Mouse (Mus musculus): ENCODE results near the gene Trim25. TPM values are rescaled to one million over a fixed set of nuclear protein-coding genes. Genes with fewer than 3 reads are reported as not detected.
"Not testable (repeated sequence)": the region's sequence is repeated elsewhere in the genome, so short reads cannot be mapped to it uniquely, and the experiment has no call there.

Trim25 gene
- total RNA-seq, 2 experiments from 2014 or later: 3.7 to 3.9 TPM

DNA sequence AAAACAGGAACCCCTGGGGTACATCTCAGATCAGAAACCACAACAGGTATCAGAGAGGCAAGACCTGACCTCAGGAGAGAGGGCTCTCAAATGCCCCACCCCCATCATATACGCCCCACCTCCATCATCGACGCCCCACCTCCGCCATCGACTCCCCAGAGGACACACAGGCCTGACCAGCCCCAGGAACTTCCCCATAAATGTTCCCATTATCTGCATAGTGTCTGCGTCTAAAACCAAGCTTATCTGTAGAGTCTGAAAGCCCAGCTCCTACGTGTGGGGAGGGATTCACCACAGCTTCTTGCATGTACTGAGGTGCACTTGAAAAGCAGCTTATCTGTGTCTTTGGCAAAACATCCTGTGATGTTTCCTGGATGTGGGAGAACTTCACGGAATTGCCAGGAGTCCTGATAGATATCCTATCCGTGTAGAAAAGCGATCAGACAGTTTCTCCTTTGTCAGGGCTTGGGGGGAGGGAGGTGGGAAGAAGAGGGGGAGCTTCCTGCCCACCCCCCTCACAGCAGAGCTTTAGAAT lies 29.8 kb downstream of the Trim25 start:
- H3K27ac ChIP-seq: no peak overlapping the region
- TF ChIP-seq CTCF (IDR thresholded peaks at IDR 0.05): no peak
- no peak for DNase-seq (ENCODE audit: extremely low spot score in 1 of 2, low spot score in 2 of 2)
- intact Hi-C loops (cut with DNase I): no loop called here
- H3K4me3 ChIP-seq: no peak overlapping the region

DNA sequence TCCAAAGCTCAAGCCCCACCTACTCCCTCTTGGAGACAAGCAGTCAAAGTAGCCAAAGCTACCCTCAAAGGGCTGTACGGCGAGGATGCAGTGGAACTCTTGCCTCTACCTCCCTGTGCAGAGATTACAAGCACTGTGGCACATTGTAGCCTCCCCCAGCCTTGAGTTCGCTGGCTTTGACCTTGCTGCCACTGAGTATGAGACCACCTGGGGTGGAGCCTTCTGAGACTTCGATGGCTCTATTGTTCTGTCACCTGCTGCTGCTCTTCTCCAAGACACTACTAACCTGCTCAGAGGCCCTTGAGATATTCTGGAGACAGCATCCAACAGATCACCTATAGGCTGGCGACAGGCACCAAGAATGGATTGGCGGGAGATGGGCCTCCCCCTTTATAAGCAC lies 31.4 kb downstream of the Trim25 start:
- Histone ChIP-seq H3K4me3 (no peak overlapping the region), H3K27ac (no peak overlapping the region)
- no peak for TF ChIP-seq CTCF (IDR thresholded peaks at IDR 0.05)
- intact Hi-C loops (cut with DNase I): no loop called here
- no peak for DNase-seq (ENCODE audit: extremely low spot score in 1 of 2, low spot score in 2 of 2)

DNA sequence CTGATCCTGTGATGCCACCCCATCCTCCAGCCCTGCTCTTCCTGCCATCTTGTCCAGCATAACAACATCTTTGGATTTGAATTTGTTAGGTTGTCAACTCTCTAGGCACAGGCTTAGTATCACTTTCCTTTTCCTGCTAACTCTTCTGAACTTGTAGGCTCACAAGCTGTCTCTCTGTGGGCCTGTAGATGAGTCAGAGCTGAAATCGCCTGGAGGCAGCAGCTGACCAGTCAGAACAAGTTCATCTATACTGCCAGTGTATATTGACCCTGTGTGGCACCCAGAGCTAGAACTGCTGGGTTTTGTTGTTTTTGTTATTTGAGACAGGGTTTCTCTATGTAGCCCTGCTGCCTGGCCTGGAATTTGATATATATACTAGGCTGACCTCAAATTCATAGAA lies 32.0 kb downstream of the Trim25 start:
- no peak overlapping the region for H3K27ac ChIP-seq
- intact Hi-C loops (cut with DNase I): no loop called here
- no peak for TF ChIP-seq CTCF (IDR thresholded peaks at IDR 0.05)
- DNase-seq (ENCODE audit: extremely low spot score in 1 of 2, low spot score in 2 of 2): no peak
- no peak overlapping the region for H3K4me3 ChIP-seq

DNA sequence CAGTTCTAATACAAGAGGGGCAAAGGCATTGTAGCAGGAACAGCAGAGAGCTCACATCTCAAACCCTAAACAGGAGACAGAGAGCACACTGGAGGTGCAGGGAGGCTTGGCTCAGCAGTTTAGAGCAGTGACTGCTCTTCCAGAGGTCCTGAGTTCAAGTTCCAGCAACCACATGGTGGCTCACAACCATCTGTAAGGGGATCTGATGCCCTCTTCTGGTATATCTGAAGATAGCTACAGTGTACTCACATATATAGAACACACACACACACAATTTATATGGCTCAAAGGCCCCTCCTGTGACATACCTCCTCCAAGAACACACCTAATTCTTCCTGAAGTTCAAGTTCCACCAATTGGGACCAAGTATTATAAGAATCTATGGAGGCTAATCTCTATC lies 35.4 kb downstream of the Trim25 start:
- intact Hi-C loops (cut with DNase I): no loop called here

DNA sequence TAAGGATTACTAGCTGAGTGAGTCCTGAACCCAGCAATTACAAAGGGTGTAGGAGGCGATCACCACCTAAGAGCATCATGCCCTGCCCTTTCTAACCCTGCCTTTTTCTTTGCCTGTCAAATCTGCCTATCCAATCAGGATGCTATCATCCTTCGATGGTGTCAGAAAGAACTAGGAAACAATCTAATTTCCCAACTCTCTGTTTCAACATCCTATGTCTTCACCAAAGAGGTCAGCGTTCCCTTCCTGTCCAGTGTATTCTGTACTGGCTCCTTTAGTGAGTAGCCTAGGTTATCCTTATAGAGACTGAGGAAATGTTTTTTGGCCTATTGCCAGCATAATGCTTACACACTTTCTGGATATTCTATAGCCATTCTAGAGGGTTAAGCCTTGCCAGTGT lies 36.4 kb downstream of the Trim25 start:
- no peak for TF ChIP-seq CTCF (IDR thresholded peaks at IDR 0.05)
- no peak for DNase-seq (ENCODE audit: extremely low spot score in 1 of 2, low spot score in 2 of 2)
- H3K27ac ChIP-seq: no peak overlapping the region
- no peak overlapping the region for H3K4me3 ChIP-seq
- intact Hi-C loops (cut with DNase I): no loop called here

More for the DNA sequence above, 35.4 kb downstream of the Trim25 start:
- no peak overlapping the region for H3K4me3 ChIP-seq
- H3K27ac ChIP-seq: no peak overlapping the region
- TF ChIP-seq CTCF (IDR thresholded peaks at IDR 0.05): peak; percentile 18
- no peak for DNase-seq (ENCODE audit: extremely low spot score in 1 of 2, low spot score in 2 of 2)

DNA sequence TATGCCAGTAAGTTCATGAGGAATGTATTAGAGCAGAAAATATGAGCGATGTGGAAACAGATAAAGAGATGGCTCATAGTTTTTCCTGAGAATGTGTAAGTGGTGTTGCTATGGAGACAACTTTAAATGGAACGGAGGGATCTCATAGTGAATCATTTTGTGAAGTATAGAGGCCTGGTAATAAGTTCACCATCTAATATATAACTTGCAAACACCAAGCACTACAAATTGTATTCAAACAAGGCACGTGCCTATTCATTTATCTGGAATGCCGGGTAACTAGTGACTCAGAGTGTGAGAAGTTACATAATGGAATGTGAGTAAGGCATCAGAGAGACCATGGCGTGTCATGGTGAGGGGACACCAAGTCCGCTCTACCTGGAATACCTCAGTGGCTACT lies 39.3 kb downstream of the Trim25 start:
- DNase-seq (ENCODE audit: extremely low spot score in 1 of 2, low spot score in 2 of 2): no peak
- Histone ChIP-seq H3K27ac (no peak overlapping the region), H3K4me3 (no peak overlapping the region)
- no peak for TF ChIP-seq CTCF (IDR thresholded peaks at IDR 0.05)
- intact Hi-C loops (cut with DNase I): loop anchor here (2.0 kb wide), 1 partner anchor 46 kb away; no protein-coding TSS in a partner anchor

DNA sequence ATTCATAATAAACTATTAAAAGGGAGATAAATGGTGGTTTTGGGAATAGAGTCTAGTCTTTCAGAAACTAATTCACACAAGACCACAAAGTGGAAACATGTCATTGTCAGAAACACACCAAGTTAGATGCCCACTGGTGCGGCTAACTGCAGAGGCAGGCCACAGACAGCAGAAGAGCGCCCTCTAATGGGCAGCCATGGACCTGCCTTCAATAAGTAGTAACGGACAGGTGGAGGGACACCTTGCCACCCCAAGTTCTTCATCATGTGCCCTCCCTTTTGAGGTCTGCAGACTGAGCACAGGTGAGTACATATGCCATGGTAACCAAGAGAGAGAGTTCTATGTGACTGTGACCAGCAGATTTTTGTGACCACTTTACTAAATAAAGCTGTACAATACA lies 40.1 kb downstream of the Trim25 start:
- Histone ChIP-seq H3K4me3 (no peak overlapping the region), H3K27ac (no peak overlapping the region)
- TF ChIP-seq CTCF (IDR thresholded peaks at IDR 0.05): peak; percentile 92
- intact Hi-C loops (cut with DNase I): loop anchor here (2.0 kb wide), 1 partner anchor 47 kb away; no protein-coding TSS in a partner anchor
- peak; percentile 37 to 60 for DNase-seq (ENCODE audit: extremely low spot score in 1 of 2, low spot score in 2 of 2)

DNA sequence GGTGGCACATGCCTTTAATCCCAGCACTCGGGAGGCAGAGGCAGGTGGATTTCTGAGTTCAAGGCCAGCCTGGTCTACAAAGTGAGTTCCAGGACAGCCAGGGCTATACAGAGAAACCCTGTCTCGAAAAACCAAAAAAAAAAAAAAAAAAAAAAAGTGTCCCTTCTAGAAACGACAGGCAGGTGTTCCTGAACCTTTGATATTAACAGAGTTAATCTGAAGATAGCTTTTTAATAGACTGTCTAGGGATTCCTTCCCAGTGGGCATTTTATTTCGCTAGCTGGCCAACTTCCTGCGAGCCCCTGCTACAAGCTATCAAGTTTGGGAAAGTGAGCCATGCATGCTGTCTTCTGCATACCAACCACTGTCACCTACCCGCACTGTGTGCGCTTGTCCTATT lies 41.9 kb downstream of the Trim25 start:
- intact Hi-C loops (cut with DNase I); H3K4me3 ChIP-seq; DNase-seq (ENCODE audit: extremely low spot score in 1 of 2, low spot score in 2 of 2); H3K27ac ChIP-seq: not testable (repeated sequence)

DNA sequence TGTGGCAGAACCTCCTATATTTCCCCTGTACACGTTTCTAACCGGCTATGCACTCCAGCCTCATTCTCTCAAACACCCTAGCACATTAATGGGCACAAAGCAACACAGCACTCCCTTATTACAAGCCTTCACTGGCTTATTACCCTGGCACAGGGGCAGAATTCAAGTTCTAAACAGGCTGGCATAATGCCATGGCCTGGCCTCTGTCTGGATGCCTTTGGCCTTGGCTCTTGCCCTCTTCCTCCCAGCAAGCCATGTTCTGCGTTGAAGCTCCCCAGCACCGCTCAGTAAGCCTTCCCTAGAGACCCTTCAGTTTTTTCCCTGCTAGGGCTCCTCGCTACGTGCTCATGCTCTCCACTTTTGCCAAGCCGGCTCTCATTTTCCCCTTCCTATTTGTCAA lies 43.9 kb downstream of the Trim25 start:
- intact Hi-C loops (cut with DNase I): no loop called here
- H3K27ac ChIP-seq: no peak overlapping the region
- DNase-seq (ENCODE audit: extremely low spot score in 1 of 2, low spot score in 2 of 2): no peak
- no peak for TF ChIP-seq CTCF (IDR thresholded peaks at IDR 0.05)
- no peak overlapping the region for H3K4me3 ChIP-seq

DNA sequence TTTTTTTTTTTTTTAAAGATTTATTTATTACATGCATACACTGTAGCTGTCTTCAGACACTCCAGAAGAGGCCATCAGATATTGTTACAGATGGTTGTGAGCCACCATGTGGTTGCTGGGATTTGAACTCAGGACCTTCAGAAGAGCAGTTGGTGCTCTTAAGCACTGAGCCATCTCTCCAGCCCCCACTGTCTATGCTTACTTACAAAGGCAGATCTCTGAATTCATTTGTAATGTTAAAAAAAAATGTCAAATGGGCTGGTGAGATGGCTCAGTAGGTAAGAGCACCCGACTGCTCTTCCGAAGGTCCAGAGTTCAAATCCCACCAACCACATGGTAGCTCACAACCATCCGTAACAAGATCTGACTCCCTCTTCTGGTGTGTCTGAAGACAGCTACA lies 46.3 kb downstream of the Trim25 start:
- DNase-seq (ENCODE audit: extremely low spot score in 1 of 2, low spot score in 2 of 2); H3K4me3 ChIP-seq; H3K27ac ChIP-seq; intact Hi-C loops (cut with DNase I): not testable (repeated sequence)

DNA sequence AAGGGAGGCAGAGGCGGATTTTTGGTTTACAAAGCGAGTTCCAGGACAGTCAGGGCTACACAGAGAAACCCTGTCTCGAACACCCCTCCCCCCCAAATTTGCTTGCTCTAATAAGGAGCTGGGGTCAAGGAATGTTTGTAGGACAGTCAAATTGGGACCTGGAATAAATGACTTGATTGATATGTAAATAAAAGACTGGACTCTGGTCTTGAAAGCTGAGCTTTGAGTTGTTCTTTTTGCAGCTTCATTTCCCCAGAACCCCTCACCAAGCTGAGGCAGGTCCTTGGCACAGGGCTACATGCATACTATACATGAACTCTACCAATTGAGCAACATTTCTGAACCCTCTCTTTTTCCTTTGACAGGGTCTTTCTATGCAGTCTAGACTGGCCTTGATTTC lies 46.8 kb downstream of the Trim25 start:
- H3K4me3 ChIP-seq: no peak overlapping the region
- H3K27ac ChIP-seq: no peak overlapping the region
- DNase-seq (ENCODE audit: extremely low spot score in 1 of 2, low spot score in 2 of 2): no peak
- TF ChIP-seq CTCF (IDR thresholded peaks at IDR 0.05): no peak
- intact Hi-C loops (cut with DNase I): no loop called here

DNA sequence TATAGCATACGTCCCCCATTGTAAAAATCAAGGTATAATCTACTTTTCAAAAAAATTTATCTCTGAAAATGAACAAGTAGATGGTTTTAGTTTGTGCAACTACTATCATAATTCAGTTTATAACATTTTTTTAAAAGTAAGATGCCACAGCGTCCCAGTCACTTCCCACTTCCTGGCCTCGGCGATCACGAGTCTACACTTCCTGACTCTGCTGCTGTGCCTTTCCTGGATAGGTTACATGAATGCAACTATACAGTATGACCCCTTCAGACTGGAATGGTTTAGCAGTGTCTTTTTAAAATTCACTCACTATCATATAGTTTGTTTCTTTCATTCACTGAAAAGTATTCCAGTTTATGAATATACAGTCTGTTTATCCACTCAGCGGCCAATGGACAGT lies 52.6 kb downstream of the Trim25 start:
- DNase-seq (ENCODE audit: extremely low spot score in 1 of 2, low spot score in 2 of 2): no peak
- intact Hi-C loops (cut with DNase I): no loop called here
- Histone ChIP-seq H3K27ac (no peak overlapping the region), H3K4me3 (no peak overlapping the region)
- TF ChIP-seq CTCF (IDR thresholded peaks at IDR 0.05): no peak

DNA sequence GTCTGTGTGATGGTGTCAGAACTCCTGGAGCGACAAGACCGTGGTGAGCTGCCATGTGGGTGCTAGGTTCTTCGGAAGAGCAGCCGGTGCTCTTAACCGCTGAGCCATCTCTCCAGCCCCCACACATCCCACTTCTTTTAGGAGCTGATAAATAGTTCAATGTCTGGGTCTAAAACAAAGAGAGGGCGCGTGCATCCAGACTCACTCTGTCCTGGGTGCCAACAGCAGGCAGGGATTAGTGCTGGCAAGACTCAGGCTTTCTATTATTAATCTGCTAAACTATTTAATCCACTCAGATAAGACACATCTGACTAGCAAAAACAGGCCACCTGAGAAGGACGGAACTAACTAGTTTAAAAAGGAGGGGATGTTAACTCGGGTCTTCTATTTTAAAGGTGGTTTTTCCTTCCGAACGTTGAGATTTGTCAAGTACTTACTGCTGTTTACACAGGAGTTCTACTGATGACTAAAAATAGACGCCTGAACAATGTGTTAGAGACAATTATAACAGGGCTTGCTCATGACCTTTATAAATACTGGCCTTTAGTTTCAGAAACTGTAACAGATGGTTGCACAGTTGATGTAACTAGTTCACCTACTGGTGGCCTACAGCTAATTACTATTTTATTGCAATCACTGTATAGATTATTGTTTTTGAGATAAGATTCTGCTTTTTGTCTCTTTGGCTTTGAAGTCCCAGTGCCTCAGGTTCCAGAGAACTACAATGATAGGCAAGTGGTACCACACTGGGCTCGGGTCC lies 56.9 kb downstream of the Trim25 start:
- intact Hi-C loops (cut with DNase I): no loop called here
- DNase-seq (ENCODE audit: extremely low spot score in 1 of 2, low spot score in 2 of 2): no peak
- H3K4me3 ChIP-seq: 0 out of 2 replicates have a peak overlapping the region, but pooled peaks have one; percentile 2

More for the DNA sequence above, 56.9 kb downstream of the Trim25 start:
- H3K27ac ChIP-seq: no peak overlapping the region
- TF ChIP-seq CTCF (IDR thresholded peaks at IDR 0.05): no peak
